Mouse (Mus musculus) heart, postnatal 0 days (tissue): Measurements from ENCODE around the gene Tcap. TPM values are rescaled to one million over a fixed set of nuclear protein-coding genes. Genes with fewer than 3 reads are reported as not detected.
A peak's percentile ranks its signal among the peaks of the same experiment; 100 is the strongest.

Experiments used
- ATAC-seq: fragments of 200-750 bp; cut with Nextera tagmentation; 2 replicates; pipeline ENCODE4 v1.8.0; 2017; ENCODE audit warnings: low read depth, moderate number of reproducible peaks, moderate library complexity; ENCODE audit not compliant: insufficient read depth
- DNase-seq: peaks from one replicate; pipeline ENCODE4 v3.0.0-alpha.2; 2016; ENCODE audit warnings: low spot score
- H3K27ac ChIP-seq: fragments of 300-500 bp; sonication (generic); 2 replicates; pipeline ENCODE4 v1.5.1; 2014; ENCODE audit warnings: low read depth, mild to moderate bottlenecking
- H3K27me3 ChIP-seq: fragments of 300-500 bp; sonication (generic); 2 replicates; pipeline ENCODE4 v1.6.1; 2014; ENCODE audit warnings: low read length, mixed read lengths; ENCODE audit not compliant: control insufficient read depth, insufficient read depth
- H3K36me3 ChIP-seq: fragments of 300-500 bp; sonication (generic); replicated peaks from 2 replicates; pipeline ENCODE4 v1.6.1; 2014; ENCODE audit warnings: low read length, mixed read lengths; ENCODE audit not compliant: control insufficient read depth, insufficient read depth
- H3K4me1 ChIP-seq: fragments of 300-500 bp; sonication (generic); 2 replicates; pipeline ENCODE4 v1.6.1; 2014; ENCODE audit warnings: antibody characterized with exemption; ENCODE audit not compliant: control insufficient read depth, insufficient read depth
- H3K4me2 ChIP-seq: fragments of 300-500 bp; sonication (generic); 2 replicates; pipeline ENCODE4 v1.6.1; 2014; ENCODE audit warnings: low read depth, mild to moderate bottlenecking, low read length, moderate library complexity
- H3K4me3 ChIP-seq: fragments of 300-500 bp; sonication (generic); 2 replicates; pipeline ENCODE4 v1.5.1; 2014; ENCODE audit warnings: low read depth, low read length
- H3K9ac ChIP-seq: fragments of 300-500 bp; sonication (generic); replicated peaks from 2 replicates; pipeline ENCODE4 v1.6.1; 2014; ENCODE audit warnings: low read depth, low read length, mixed read lengths
- H3K9me3 ChIP-seq: fragments of 300-500 bp; sonication (generic); replicated peaks from 2 replicates; pipeline ENCODE4 v1.6.1; 2016; ENCODE audit warnings: low read length; ENCODE audit not compliant: control insufficient read depth
- CTCF ChIP-seq: IDR thresholded peaks from 2 replicates; pipeline ENCODE4 v1.5.1; 2016; ENCODE audit warnings: antibody characterized with exemption, control low read depth, low read depth
- EP300 ChIP-seq: IDR thresholded peaks from 2 replicates; pipeline ENCODE4 v1.6.1; 2016; ENCODE audit warnings: antibody characterized with exemption, low read depth
- WGBS: fragments of 180-500 bp; shearing (Covaris S2); extraction: QIAGEN DNeasy Blood & Tissue Kit; methylation state at CpG from one replicate; pipeline ENCODE4 v1.1.7; 2014; 5-methylcytosine and 5-hydroxymethylcytosine counted together
- polyA plus RNA-seq: library from polyadenylated mRNA; unstranded; fragments of >200 nt; fragmentation: Nextera tagmentation; extraction: Ambion mirVana; gene quantifications from 2 replicates; pipeline ENCODE4 v1.2.1, GENCODE M21; 2015
- total RNA-seq: library from RNA; depleted of rRNA; stranded (reverse); fragments of >200 nt; gene quantifications from 2 replicates; pipeline ENCODE4 v1.2.3, GENCODE M21; 2014; ENCODE audit warnings: low replicate concordance

The Tcap gene
- total and polyA plus RNA-seq, 2 experiments from 2014 or later: 299 to 455 TPM

GRCm38 (mm10) chr11:98395041-98395440 is 11.4 kb downstream of the Tcap start:
- ATAC-seq: peak; percentile 56
- H3K9ac ChIP-seq: no peak overlapping the region
- no peak overlapping the region for H3K4me3 ChIP-seq
- DNase-seq: peak; percentile 84
- H3K4me1 ChIP-seq: peaks cover 42% of the 10 kb centered on the region
- H3K27ac ChIP-seq: peak overlapping the region; percentile 97
- no peaks in the 10 kb centered on the region for H3K9me3 ChIP-seq
- no peaks in the 10 kb centered on the region for H3K27me3 ChIP-seq
- WGBS: 14% methylated on average over 4 of the region's 4 CpGs
- 0 out of 2 replicates have a peak, but pooled peaks cover 9% of the 10 kb centered on the region for H3K36me3 ChIP-seq
- TF ChIP-seq EP300 (no peak), CTCF (no peak)
- H3K4me2 ChIP-seq: no peak overlapping the region

GRCm38 (mm10) chr11:98397946-98398345 is 14.3 kb downstream of the Tcap start:
- no peak for TF ChIP-seq CTCF
- TF ChIP-seq EP300: no peak
- H3K9me3 ChIP-seq: no peaks in the 10 kb centered on the region
- no peak overlapping the region for H3K9ac ChIP-seq
- 86% methylated on average over 7 of the region's 7 CpGs for WGBS
- peaks cover 34% of the 10 kb centered on the region for H3K4me1 ChIP-seq
- no peak overlapping the region for H3K4me3 ChIP-seq
- no peak overlapping the region for H3K4me2 ChIP-seq
- ATAC-seq (no peak), DNase-seq (no peak)
- H3K36me3 ChIP-seq: 0 out of 2 replicates have a peak, but pooled peaks cover 9% of the 10 kb centered on the region
- H3K27ac ChIP-seq: no peak overlapping the region
- no peaks in the 10 kb centered on the region for H3K27me3 ChIP-seq

GRCm38 (mm10) chr11:98400161-98400726 is 16.6 kb downstream of the Tcap start, which contains the start of gene Pgap3:
Gene Pgap3 (minus strand): TSS chr11:98400490.
- no peak for TF ChIP-seq EP300
- TF ChIP-seq CTCF: no peak
- peak; percentile 84 for ATAC-seq
- no peaks in the 10 kb centered on the region for H3K9me3 ChIP-seq
- peak within 1 kb of the TSS; percentile 72 for H3K4me2 ChIP-seq
- H3K27ac ChIP-seq: peak within 1 kb of the TSS; percentile 93
- H3K4me1 ChIP-seq: peaks cover 13% of the 10 kb centered on the region
- 0 out of 2 replicates have a peak, but pooled peaks cover 9% of the 10 kb centered on the region for H3K36me3 ChIP-seq
- peak within 1 kb of the TSS; percentile 63 for H3K9ac ChIP-seq
- H3K27me3 ChIP-seq: no peaks in the 10 kb centered on the region
- WGBS: under 1% methylated on average over 40 of the region's 40 CpGs
- H3K4me3 ChIP-seq: peak within 1 kb of the TSS; percentile 65
- peak; percentile 85 for DNase-seq

GRCm38 (mm10) chr11:98400816-98401215 is 17.2 kb downstream of the Tcap start:
- Histone ChIP-seq H3K27me3 (no peaks in the 10 kb centered on the region), H3K9ac (peak overlapping the region; percentile 63), H3K9me3 (no peaks in the 10 kb centered on the region), H3K4me3 (peak overlapping the region; percentile 65), H3K4me2 (peak overlapping the region; percentile 72), H3K27ac (peak overlapping the region; percentile 93), H3K4me1 (peaks cover 11% of the 10 kb centered on the region), H3K36me3 (0 out of 2 replicates have a peak, but pooled peaks cover 9% of the 10 kb centered on the region)
- no peak for DNase-seq
- WGBS: 55% methylated on average over 3 of the region's 3 CpGs
- ATAC-seq: no peak
- no peak for TF ChIP-seq CTCF
- no peak for TF ChIP-seq EP300

GRCm38 (mm10) chr11:98406621-98407020 is 23.0 kb downstream of the Tcap start:
- Histone ChIP-seq H3K36me3 (no peaks in the 10 kb centered on the region), H3K27ac (no peak overlapping the region), H3K9me3 (no peaks in the 10 kb centered on the region), H3K4me2 (no peak overlapping the region), H3K4me3 (no peak overlapping the region), H3K27me3 (no peaks in the 10 kb centered on the region), H3K9ac (no peak overlapping the region), H3K4me1 (peaks cover 14% of the 10 kb centered on the region; the same call in 1 of the 2 replicates)
- no peak for DNase-seq
- 66% methylated on average over 6 of the region's 6 CpGs for WGBS
- TF ChIP-seq EP300: no peak
- no peak for TF ChIP-seq CTCF
- no peak for ATAC-seq
